Mouse (Mus musculus) embryonic facial prominence, embryonic 13.5 days (tissue): ENCODE data around the gene Bcl7c. TPM values are rescaled to one million over a fixed set of nuclear protein-coding genes. Genes with fewer than 3 reads are reported as not detected.
A peak's percentile ranks its signal among the peaks of the same experiment; 100 is the strongest.

ENCODE experiments used
- ATAC-seq: fragments of 200-750 bp; cut with Nextera tagmentation; 2 replicates; pipeline ENCODE4 v1.8.0; 2017; ENCODE audit warnings: low read depth; ENCODE audit not compliant: insufficient number of reproducible peaks, insufficient read depth, low FRiP score, low TSS enrichment
- H3K27ac ChIP-seq: fragments of 300-500 bp; sonication (generic); 2 replicates; pipeline ENCODE4 v1.5.1; 2015; ENCODE audit warnings: moderate library complexity, mild to moderate bottlenecking, inconsistent platforms
- H3K27me3 ChIP-seq: fragments of 300-500 bp; sonication (generic); 2 replicates; pipeline ENCODE4 v1.6.1; 2015; ENCODE audit warnings: mild to moderate bottlenecking, inconsistent platforms
- H3K36me3 ChIP-seq: fragments of 300-500 bp; sonication (generic); 2 replicates; pipeline ENCODE4 v1.6.1; 2015; ENCODE audit warnings: mild to moderate bottlenecking, inconsistent platforms
- H3K4me1 ChIP-seq: fragments of 300-500 bp; sonication (generic); 2 replicates; pipeline ENCODE4 v1.6.1; 2015; ENCODE audit warnings: inconsistent platforms
- H3K4me2 ChIP-seq: fragments of 300-500 bp; sonication (generic); 2 replicates; pipeline ENCODE4 v1.6.1; 2015; ENCODE audit warnings: moderate library complexity, mild to moderate bottlenecking, inconsistent platforms
- H3K4me3 ChIP-seq: fragments of 300-500 bp; sonication (generic); 2 replicates; pipeline ENCODE4 v1.5.1; 2015; ENCODE audit warnings: mild to moderate bottlenecking, inconsistent platforms
- H3K9ac ChIP-seq: fragments of 300-500 bp; sonication (generic); 2 replicates; pipeline ENCODE4 v1.6.1; 2015; ENCODE audit warnings: mild to moderate bottlenecking, inconsistent platforms
- H3K9me3 ChIP-seq: fragments of 300-500 bp; sonication (generic); 2 replicates; pipeline ENCODE4 v1.6.1; 2016; ENCODE audit warnings: inconsistent platforms
- WGBS: fragments of 180-500 bp; shearing (Covaris S2); methylation state at CpG from one replicate; pipeline ENCODE4 v1.1.7; 2015; ENCODE audit warnings: mixed read lengths; 5-methylcytosine and 5-hydroxymethylcytosine counted together
- polyA plus RNA-seq: library from polyadenylated mRNA; unstranded; fragments of >200 nt; fragmentation: Nextera tagmentation; extraction: Ambion mirVana; gene quantifications from 2 replicates; pipeline ENCODE4 v1.2.1, GENCODE M21; 2015

The Bcl7c gene
- 78.0 and 96.8 TPM in 2 replicates for polyA plus RNA-seq

DNA sequence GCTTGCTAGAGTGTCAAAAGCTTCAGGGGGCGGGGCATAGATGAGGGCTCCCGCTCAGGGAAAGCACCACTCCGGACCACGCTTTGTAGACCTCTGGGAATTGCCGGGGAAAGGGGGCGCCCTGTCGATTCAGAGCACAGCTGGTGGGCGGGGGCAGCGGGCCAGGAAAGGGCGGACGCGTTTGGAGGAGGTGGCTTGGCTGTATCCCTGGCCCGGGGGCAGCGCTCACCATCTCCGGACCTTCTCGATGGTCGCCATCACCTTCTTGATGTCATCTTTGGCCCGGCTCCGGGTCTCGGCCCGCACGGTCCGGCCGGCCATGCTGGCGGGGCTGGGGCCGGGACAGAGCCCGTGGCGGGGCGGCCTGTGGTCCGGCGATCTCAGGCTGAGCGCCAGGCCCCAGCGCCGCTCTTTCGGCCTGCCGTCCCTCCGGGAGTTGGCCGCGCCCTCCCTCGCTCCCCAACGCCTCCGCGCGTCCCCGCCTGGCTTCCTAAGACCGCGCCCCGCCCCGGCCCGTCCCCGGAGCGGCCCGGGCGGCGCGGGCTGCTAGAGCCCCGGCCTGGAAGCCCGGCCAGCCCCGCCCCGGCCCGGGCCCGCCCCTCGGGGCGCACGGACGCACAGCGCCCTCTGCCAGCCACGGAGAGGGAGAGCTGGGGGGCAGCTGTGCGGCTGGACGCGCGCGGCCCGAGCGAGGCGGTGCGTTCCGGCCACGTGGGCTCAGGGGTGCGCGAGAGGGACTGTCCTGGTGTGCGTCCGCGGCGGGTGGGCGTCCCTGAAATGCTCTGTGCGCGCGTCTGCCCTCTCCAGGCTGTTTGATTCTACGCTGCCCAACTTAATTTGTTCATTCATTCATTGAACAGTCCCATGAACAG lies at the start of gene Bcl7c:
TSS of gene Bcl7c (minus strand) at position 727 of the 872 bp plus-strand sequence.
- under 1% methylated on average over 77 of the region's 90 CpGs for WGBS
- Histone ChIP-seq H3K36me3 (peaks cover 31% of the 10 kb centered on the region), H3K4me1 (peaks cover 57% of the 10 kb centered on the region), H3K27me3 (no peaks in the 10 kb centered on the region), H3K4me2 (peak within 1 kb of the TSS; percentile 91), H3K9me3 (no peaks in the 10 kb centered on the region), H3K27ac (peak within 1 kb of the TSS; percentile 99), H3K4me3 (peak within 1 kb of the TSS; percentile 72), H3K9ac (peak within 1 kb of the TSS; percentile 88)
- peak; percentile 65 for ATAC-seq

DNA sequence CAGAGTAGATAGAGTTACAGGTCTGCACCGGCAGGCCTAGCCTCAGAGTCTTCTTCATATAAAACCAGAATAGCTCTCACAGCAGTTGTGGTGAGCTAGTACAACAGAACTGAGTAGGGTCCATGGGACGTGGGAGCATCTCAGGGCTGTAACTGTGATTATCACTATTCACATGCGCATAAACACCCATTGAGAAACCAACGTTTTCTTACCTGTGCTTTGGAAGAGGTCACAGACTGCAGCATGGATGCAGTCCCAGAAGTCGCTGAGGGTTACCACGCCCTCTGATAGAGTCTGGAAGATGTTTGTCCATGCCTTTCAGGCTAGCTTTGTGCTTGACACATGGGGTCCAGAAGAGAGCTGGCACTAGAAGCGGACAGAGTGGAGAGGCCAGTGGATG lies 45.0 kb upstream of the Bcl7c start:
- H3K36me3 ChIP-seq, result peaks cover 99% of the 10 kb centered on the region
- no peak overlapping the region for H3K4me2 ChIP-seq
- H3K9me3 ChIP-seq, result no peaks in the 10 kb centered on the region
- ATAC-seq, result no peak
- H3K4me3 ChIP-seq, result no peak overlapping the region
- no peaks in the 10 kb centered on the region for H3K27me3 ChIP-seq
- H3K27ac ChIP-seq, result no peak overlapping the region
- H3K4me1 ChIP-seq, result peaks cover 36% of the 10 kb centered on the region
- WGBS, result 89% methylated on average over 7 of the region's 7 CpGs
- 0 out of 2 replicates have a peak overlapping the region, but pooled peaks have one; percentile 57 for H3K9ac ChIP-seq

DNA sequence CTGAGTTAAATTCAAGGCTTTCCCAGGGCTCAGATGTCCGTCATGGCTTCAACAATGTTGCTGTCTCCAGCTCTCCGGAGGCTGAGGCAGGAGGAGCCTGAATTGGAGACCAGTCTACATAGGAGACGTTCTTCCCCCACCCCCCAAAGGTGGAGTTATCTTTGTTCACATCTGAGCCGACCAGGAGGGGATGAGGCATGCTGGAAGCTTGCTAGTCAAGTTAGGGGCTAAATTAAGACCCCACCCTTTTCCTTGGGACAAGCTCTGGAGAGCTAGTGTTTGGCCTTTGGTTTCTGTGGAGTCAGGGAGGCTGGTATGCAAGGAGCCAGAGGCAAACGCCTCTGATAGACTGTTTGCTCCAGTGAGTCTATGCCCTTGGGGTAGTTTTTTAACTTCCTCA lies 44.4 kb upstream of the Bcl7c start:
- Histone ChIP-seq H3K36me3 (peaks cover 99% of the 10 kb centered on the region), H3K4me3 (no peak overlapping the region), H3K27ac (no peak overlapping the region), H3K9ac (peak overlapping the region; percentile 32; the same call in 1 of the 2 replicates), H3K4me2 (no peak overlapping the region), H3K4me1 (peaks cover 35% of the 10 kb centered on the region), H3K27me3 (no peaks in the 10 kb centered on the region), H3K9me3 (no peaks in the 10 kb centered on the region)
- no peak for ATAC-seq
- WGBS, result 52% methylated on average over 5 of the region's 5 CpGs

DNA sequence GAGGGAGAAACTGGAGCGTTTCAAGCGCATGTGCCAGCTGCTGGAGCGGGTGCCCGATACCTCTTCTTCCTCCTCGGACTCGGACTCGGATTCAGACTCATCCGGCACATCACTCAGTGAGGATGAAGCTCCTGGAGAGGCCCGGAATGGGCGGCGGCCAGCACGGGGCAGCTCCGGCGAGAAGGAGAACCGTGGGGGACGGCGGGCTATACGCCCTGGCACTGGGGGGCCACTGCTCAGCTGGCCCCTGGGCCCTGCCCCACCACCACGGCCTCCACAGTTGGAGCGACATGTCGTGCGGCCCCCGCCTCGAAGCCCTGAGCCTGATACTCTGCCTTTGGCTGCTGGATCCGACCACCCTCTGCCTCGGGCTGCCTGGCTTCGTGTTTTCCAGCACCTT lies 43.3 kb upstream of the Bcl7c start:
- H3K4me1 ChIP-seq, result peaks cover 46% of the 10 kb centered on the region
- no peaks in the 10 kb centered on the region for H3K9me3 ChIP-seq
- 0 out of 2 replicates have a peak overlapping the region, but pooled peaks have one; percentile 16 for H3K9ac ChIP-seq
- ATAC-seq, result no peak
- WGBS, result 95% methylated on average over 27 of the region's 27 CpGs
- H3K4me2 ChIP-seq, result no peak overlapping the region
- no peaks in the 10 kb centered on the region for H3K27me3 ChIP-seq
- H3K4me3 ChIP-seq, result no peak overlapping the region; the same call in 1 of the 2 replicates
- H3K27ac ChIP-seq, result no peak overlapping the region
- peaks cover 93% of the 10 kb centered on the region for H3K36me3 ChIP-seq

GRCm38 (mm10) chr7:127751619-127752018 lies 42.9 kb upstream of the Bcl7c start:
- H3K36me3 ChIP-seq, result peaks cover 88% of the 10 kb centered on the region
- no peak overlapping the region for H3K4me2 ChIP-seq
- H3K27ac ChIP-seq, result no peak overlapping the region
- H3K9me3 ChIP-seq, result no peaks in the 10 kb centered on the region
- peaks cover 45% of the 10 kb centered on the region for H3K4me1 ChIP-seq
- H3K9ac ChIP-seq, result 0 out of 2 replicates have a peak overlapping the region, but pooled peaks have one; percentile 16
- no peaks in the 10 kb centered on the region for H3K27me3 ChIP-seq
- 93% methylated on average over 5 of the region's 5 CpGs for WGBS
- no peak overlapping the region; the same call in 1 of the 2 replicates for H3K4me3 ChIP-seq
- ATAC-seq, result no peak

GRCm38 (mm10) chr7:127750131-127751127 lies 41.7 kb upstream of the Bcl7c start:
- Histone ChIP-seq H3K4me1 (peaks cover 36% of the 10 kb centered on the region), H3K27ac (no peak overlapping the region), H3K9me3 (no peaks in the 10 kb centered on the region), H3K4me2 (no peak overlapping the region; the same call in 1 of the 2 replicates), H3K9ac (no peak overlapping the region; the same call in none of the 2 replicates), H3K27me3 (no peaks in the 10 kb centered on the region), H3K4me3 (no peak overlapping the region), H3K36me3 (peaks cover 77% of the 10 kb centered on the region)
- WGBS, result 81% methylated on average over 19 of the region's 19 CpGs
- ATAC-seq, result no peak

DNA sequence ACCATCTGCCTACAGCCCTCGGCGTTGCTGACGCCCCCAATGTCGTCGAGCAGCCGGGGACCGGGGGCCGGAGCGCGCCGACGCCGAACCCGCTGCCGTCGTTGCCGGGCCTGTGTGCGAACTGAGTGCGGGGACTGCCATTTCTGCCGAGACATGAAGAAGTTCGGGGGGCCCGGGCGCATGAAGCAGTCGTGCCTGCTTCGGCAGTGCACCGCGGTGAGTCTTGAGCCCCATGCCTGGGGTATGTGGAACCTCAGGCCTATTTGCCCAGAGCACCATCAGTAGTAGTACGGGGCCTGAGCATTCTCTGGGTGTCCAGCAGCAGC lies 39.5 kb upstream of the Bcl7c start:
- Histone ChIP-seq H3K4me1 (peaks cover 34% of the 10 kb centered on the region), H3K27ac (no peak overlapping the region), H3K4me3 (peak overlapping the region; percentile 88), H3K4me2 (peak overlapping the region; percentile 85), H3K9ac (peak overlapping the region; percentile 93; the same call in 1 of the 2 replicates), H3K36me3 (peaks cover 55% of the 10 kb centered on the region), H3K27me3 (no peaks in the 10 kb centered on the region), H3K9me3 (no peaks in the 10 kb centered on the region)
- 93% methylated on average over 28 of the region's 28 CpGs for WGBS
- ATAC-seq, result no peak

- Histone ChIP-seq H3K36me3 (peaks cover 50% of the 10 kb centered on the region), H3K27ac (peak overlapping the region; percentile 92), H3K9me3 (no peaks in the 10 kb centered on the region), H3K4me3 (peak overlapping the region; percentile 88), H3K27me3 (no peaks in the 10 kb centered on the region), H3K9ac (peak overlapping the region; percentile 93), H3K4me1 (peaks cover 29% of the 10 kb centered on the region), H3K4me2 (peak overlapping the region; percentile 85)
- no peak for ATAC-seq
- 32% methylated on average over 6 of the region's 6 CpGs for WGBS
Observed at GRCm38 (mm10) chr7:127747559-127748234, 39.0 kb upstream of the Bcl7c start.

DNA sequence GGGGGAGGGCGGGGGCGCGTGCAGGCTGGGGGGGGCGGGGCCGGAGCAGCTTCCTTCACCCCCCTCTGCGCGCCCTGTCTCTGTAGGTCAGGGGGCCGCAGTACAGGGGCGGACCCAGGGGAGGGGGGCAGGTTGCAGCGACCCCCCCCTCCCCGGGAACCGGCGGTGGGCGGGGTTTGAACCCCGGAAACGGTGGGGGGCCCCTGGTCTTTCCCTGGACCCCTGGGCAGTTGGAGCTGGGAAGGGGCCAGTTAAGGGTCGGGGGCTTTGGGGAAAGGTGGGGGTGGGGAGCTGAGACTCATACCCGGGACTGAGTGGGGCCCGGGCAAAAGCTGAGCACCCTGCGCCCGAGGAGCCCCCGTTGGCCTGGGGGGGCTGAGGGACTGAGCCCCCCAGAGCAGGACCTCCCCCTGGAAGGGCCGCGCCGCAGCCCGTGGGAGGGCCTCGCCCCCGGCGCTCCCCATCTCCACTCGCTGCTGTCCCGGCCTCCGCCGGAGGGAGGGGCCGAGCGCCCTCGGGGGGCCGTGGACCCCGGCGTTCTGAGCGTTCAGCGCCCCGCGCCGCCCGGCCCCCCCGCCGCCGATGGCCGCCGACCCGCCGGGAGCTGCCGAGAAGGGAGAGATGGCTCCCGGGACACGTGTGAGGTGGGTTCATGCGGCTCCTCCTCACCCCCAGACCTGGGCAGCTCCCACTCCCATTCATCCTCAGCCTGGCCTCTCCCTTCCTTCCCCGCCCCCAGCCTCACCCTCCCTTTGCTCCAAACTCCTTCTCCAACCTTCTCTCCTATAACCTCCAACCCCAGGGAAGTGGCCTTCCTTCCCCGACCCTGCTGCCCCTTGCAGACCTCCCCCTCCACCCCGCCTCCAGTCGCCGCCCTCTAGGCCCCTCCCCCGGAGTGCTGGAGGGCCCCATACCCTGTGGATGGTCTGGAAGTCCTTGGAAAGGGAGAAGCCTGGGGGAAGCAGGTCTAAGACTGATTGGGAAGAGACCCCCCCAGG lies 38.1 kb upstream of the Bcl7c start:
- H3K4me1 ChIP-seq, result peaks cover 27% of the 10 kb centered on the region
- peak overlapping the region; percentile 93 for H3K9ac ChIP-seq
- ATAC-seq, result peak; percentile 4; the same call in 1 of the 2 replicates
- H3K27ac ChIP-seq, result peak overlapping the region; percentile 92
- H3K36me3 ChIP-seq, result peaks cover 41% of the 10 kb centered on the region
- H3K4me2 ChIP-seq, result peak overlapping the region; percentile 85
- H3K4me3 ChIP-seq, result peak overlapping the region; percentile 88
- no peaks in the 10 kb centered on the region for H3K27me3 ChIP-seq
- no peaks in the 10 kb centered on the region for H3K9me3 ChIP-seq
- under 1% methylated on average over 46 of the region's 62 CpGs for WGBS
